Mouse (Mus musculus) ovary, postnatal 14 days (tissue): ENCODE measurements at regions not wholly inside any gene's neighbourhood (a gene's known extent, or its start where the extent isn't known, plus 50 kb on each side); places are given as distances from the start of the nearest gene placed in this dataset.

Source experiments
- DNase-seq: peaks from one replicate; pipeline ENCODE4 v3.0.0; 2022; ENCODE audit warnings: low spot score

GRCm38 (mm10) chr12:93549900-93550299 is 1700.9 kb upstream of the Sel1l start:
- DNase-seq: peak; percentile 3

GRCm38 (mm10) chr12:93523465-93523864 is 1674.5 kb upstream of the Sel1l start:
- no peak for DNase-seq

DNA sequence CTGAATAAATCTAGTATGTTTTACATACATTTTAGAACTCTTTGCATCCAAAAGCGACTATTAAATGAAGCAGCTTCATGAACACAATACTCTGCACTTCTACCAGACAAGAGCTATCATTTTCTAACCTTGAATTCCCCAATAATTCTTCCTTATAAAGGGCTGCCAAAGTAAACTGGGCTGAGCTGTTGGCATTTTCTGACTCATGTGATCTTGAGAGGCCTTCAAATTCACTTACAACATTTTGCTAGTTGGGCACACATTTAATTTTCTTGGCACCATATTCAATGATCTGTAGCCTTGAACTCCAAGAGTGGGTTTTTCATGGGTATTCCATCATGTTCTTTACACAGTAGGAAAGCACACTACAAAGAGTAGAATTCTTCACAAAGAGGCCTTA is 1637.4 kb upstream of the Sel1l start:
- DNase-seq: no peak

DNA sequence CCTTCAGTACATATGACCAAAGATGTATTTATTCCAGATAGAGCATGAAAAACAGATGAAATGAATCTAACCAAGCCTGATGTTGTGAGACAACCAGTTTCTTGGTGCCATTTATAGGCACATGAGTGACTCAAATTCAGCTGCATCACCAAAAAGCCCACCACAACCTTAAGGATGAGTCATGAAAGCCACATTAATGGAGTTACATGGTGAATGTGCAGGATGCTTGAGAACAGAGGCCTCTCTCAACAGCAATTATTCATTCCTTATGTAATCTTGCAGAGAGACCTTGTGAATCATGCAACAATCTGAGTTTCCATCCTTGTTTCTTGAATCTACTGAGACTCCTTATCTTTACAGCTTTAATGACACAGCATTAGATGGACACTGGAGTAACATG is 1613.1 kb upstream of the Sel1l start:
- no peak for DNase-seq

GRCm38 (mm10) chr12:93449436-93449835 is 1600.5 kb upstream of the Sel1l start:
- DNase-seq: no peak

DNA sequence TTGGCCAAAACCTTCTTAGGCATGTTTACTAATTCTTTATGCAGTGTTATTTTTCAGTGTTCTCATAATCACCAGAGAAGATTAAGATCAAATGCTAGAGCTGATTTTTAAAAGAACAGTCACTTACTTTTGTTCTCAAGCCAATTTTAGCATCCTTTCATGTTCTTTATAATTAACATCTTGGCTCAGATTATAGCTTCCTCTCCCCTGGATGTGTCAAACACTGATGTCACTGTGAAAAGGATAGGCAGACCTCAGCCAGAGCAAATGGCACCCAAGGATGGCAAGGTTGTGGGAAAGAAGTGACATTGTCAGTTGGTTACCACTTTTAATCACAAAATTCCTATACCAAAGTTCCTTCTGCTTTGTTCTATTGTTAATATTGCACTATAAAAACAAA is 1580.3 kb upstream of the Sel1l start:
- no peak for DNase-seq

- no peak for DNase-seq
Measured at GRCm38 (mm10) chr12:93427988-93428387, 1579.0 kb upstream of the Sel1l start.

DNA sequence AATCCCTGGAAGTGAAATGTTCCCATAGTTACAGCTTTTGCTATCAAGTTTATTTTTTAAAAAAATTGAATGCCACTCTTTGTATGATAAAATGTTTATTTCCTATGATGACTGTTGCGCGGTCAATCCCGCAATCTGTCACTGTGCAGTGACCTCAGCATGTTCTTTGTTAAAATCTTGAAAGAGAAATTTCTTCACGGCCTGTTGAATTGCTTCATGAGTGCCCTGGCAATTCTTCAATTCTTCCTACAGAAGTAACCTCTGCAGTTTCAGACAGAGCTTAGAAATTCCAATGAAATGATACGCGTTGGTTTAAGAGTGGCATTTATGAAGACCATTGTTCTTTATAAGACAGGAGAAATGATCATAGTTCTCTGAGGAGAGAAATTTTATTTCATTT is 1567.4 kb upstream of the Sel1l start:
- no peak for DNase-seq

- no peak for DNase-seq
Measured at GRCm38 (mm10) chr12:93415791-93416190, 1566.8 kb upstream of the Sel1l start.

- DNase-seq: no peak
Measured at GRCm38 (mm10) chr12:93385578-93385977, 1536.6 kb upstream of the Sel1l start.

DNA sequence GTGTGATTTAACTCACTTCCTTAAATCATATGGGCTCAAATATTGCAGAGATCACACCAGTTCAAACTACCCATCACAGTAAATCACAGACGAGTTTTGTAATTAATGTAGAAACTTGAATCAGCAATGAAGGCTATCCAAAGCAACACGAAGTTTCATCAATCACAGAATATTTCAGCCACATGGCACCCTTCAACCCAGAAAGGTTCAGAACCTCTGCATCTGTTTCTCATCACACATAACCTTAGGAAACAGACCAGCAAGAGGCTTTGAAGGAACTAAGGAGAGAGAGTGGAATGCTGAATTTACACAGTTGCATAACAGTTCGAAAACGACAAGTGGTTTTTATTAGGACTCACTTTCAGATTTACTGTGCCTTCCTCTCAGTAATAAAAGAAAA is 1494.0 kb upstream of the Sel1l start:
- DNase-seq: no peak

DNA sequence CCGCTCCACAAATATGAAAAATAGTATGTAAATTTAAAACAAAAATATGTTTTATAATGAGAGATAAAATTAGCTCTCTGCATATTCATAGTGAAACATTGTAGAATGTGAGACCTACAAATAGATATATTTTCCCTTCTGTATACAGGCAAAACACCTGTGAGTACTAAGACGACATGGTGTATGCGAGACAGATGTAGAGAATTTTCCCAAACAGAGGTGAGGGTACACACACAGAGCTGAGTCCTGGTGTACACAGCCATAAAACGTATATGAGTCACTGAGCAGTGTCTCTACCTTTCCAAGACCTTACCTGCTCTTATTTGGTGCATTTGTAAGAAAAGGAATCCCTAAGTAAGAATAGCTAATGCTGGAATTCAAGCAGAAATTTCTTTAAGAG is 1493.6 kb upstream of the Sel1l start:
- DNase-seq: no peak

GRCm38 (mm10) chr12:93335520-93335919 is 1486.6 kb upstream of the Sel1l start:
- DNase-seq: no peak

GRCm38 (mm10) chr12:93312214-93312613 is 1463.3 kb upstream of the Sel1l start:
- DNase-seq: no peak

DNA sequence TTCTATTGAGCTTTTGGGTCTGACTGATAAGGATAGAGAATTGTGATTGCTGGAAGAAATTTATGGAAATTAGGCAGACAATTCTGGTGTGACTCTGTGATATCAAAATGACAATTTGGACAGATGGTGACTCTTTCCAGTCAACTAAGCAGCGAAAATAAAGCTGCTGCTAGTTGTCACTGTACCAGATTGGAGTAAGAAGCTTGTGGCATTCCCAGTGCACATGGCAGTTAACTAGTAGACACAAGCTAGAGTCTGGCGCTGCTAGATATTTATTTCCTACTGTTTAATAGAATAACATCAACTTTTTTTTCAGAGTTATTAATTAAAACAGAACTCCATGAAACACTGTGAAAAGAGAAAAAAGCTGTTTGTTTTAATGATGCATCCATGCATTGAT is 1432.9 kb upstream of the Sel1l start:
- DNase-seq: no peak

DNA sequence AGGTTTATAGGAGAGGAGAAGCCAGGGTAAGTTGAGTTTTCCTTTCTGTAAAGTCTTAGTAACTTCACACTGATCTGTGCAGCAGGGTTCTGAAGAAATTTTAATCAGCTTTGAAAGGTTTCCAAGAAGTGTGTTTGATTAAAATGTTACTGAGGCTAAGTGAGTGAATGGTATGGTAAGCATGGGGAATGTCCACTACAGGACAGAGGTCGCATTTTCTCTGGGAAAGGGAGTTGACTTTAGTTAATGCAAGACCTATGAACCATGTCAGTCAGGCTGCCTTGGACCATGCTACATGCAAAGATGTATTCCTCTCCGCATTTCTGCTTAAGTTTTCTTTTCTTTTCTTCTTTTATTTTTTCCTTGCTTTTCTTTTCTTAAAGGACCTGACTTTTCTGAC is 1424.7 kb upstream of the Sel1l start:
- DNase-seq: no peak

GRCm38 (mm10) chr12:93230237-93230636 is 1381.3 kb upstream of the Sel1l start:
- DNase-seq: no peak

DNA sequence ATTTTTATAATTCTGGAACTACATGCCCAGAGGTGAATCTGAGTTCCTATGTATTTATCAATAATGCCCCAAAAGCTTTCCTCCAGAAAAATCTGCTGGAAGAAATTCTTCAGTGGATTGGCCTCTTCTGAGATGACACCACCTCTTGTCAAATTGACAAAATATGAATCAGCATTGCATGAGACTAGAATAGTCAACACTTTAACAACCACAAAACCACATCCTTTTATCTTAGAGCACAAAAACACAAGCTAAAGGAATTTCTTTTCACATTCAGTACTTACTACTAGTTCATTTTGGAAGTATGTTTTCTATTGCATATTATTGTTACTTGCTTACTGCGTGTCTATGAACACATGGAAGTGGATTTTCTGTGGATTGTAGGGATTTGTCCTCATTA is 1377.9 kb upstream of the Sel1l start:
- no peak for DNase-seq

DNA sequence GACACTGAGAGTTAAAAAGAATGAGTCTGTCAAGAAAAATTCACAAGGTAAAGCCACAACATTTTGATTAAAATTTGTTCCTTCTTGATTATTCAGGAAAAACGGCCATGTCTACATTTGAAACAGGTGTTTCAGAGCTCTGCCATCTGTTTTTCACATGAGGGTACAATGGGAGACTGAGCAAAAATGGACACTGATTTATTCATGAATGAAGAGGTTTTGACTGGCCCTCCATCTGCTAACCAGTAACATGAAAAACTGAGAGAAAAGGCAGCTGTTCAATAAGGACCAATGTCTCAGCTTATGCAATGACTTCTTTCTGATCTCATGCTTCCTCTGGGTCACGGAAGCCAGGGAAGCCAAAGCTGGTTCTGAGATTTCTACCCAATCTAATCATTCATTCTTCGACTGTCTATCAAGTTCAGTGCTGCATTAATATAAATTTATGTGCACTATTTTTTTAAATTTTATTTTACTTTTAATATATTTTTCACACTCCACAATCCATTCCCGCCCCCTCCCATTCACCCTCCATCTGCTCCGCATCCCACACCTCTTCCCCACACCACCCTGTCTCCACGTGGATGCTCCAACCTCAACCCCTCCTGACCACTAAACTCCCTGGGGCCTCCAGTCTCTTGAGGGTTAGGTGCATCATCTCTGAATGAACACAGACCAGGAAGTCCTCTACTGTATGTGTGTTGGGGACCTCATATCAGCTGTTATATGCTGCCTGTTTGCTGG is 1372.4 kb upstream of the Sel1l start:
- DNase-seq: no peak

- no peak for DNase-seq
Measured at GRCm38 (mm10) chr12:93207596-93207995, 1358.6 kb upstream of the Sel1l start.

GRCm38 (mm10) chr12:93188940-93189339 is 1340.0 kb upstream of the Sel1l start:
- no peak for DNase-seq

GRCm38 (mm10) chr12:93173744-93174143 is 1324.8 kb upstream of the Sel1l start:
- DNase-seq: no peak

GRCm38 (mm10) chr12:93160252-93160651 is 1311.3 kb upstream of the Sel1l start:
- no peak for DNase-seq

DNA sequence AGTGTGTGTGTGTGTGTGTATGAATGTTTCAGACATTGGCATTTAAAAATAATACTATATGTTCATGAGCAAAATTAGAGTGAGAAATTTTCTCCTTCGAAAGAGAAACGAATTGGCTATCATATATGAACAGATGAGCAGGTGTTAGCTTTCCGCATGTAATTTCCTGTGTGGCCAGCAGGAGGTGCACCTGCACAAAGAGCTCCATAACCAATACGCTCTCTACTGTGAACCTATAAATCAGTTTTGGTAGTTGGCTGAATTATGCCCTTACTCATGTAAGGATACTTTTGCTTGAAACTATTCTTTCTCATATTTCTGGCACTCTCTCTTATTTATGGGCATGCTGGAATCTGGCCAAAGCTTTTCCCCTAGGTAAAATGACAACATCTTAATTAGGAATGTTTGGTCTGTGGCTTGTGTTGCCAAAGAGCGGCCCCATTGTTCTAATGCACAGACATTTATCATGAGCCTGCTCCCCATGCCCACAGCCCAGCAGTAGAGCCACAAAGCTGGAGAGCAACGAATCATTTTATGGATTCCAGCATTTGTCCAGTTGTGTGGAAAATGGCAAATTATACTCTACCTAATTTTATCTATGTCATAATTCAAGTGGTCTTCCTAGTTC is 1303.8 kb upstream of the Sel1l start:
- DNase-seq: peak; percentile 19
